Mouse (Mus musculus): Measurements from ENCODE around the gene Rab8a.

- TF ChIP-seq CTCF (IDR thresholded peaks at IDR 0.05; ENCODE audit: low read depth) (no peak), EP300 (IDR thresholded peaks at IDR 0.05; ENCODE audit: low read depth) (no peak)
These were observed 15.5 kb upstream of the Rab8a start for GRCm38 (mm10) chr8:72145511-72145910.

All from heart, postnatal 0 days (tissue).